Mouse (Mus musculus) forebrain, embryonic 16.5 days (tissue): ENCODE data around the gene Thada. TPM values are rescaled to one million over a fixed set of nuclear protein-coding genes. Genes with fewer than 3 reads are reported as not detected.
A peak's percentile ranks its signal among the peaks of the same experiment; 100 is the strongest.

Experiments used
- ATAC-seq: fragments of 200-750 bp; cut with Nextera tagmentation; 2 replicates; pipeline ENCODE4 v1.8.0; 2017; ENCODE audit warnings: mild to moderate bottlenecking, moderate library complexity
- H3K27ac ChIP-seq: fragments of 300-500 bp; sonication (generic); 2 replicates; pipeline ENCODE4 v1.5.1; 2014; ENCODE audit warnings: low read length, control low read depth
- H3K27me3 ChIP-seq: fragments of 300-500 bp; sonication (generic); replicated peaks from 2 replicates; pipeline ENCODE4 v1.6.1; 2014; ENCODE audit warnings: low read length; ENCODE audit not compliant: control insufficient read depth, insufficient read depth
- H3K36me3 ChIP-seq: fragments of 300-500 bp; sonication (generic); 2 replicates; pipeline ENCODE4 v1.6.1; 2014; ENCODE audit not compliant: control insufficient read depth, insufficient read depth
- H3K4me1 ChIP-seq: fragments of 300-500 bp; sonication (generic); replicated peaks from 2 replicates; pipeline ENCODE4 v1.6.1; 2014; ENCODE audit warnings: low read length; ENCODE audit not compliant: control insufficient read depth, insufficient read depth
- H3K4me2 ChIP-seq: fragments of 300-500 bp; sonication (generic); 2 replicates; pipeline ENCODE4 v1.6.1; 2014; ENCODE audit warnings: mild to moderate bottlenecking, low read length, control low read depth
- H3K4me3 ChIP-seq: fragments of 300-500 bp; sonication (generic); replicated peaks from 2 replicates; pipeline ENCODE4 v1.5.1; 2014; ENCODE audit warnings: mild to moderate bottlenecking, low read length, control low read depth
- H3K9ac ChIP-seq: fragments of 300-500 bp; sonication (generic); replicated peaks from 2 replicates; pipeline ENCODE4 v1.6.1; 2014; ENCODE audit warnings: low read depth, low read length, control low read depth
- H3K9me3 ChIP-seq: fragments of 300-500 bp; sonication (generic); 2 replicates; pipeline ENCODE4 v1.6.1; 2016; ENCODE audit warnings: low read length; ENCODE audit not compliant: control insufficient read depth
- WGBS: fragments of 180-500 bp; shearing (Covaris S2); extraction: QIAGEN DNeasy Blood & Tissue Kit; methylation state at CpG from one replicate; pipeline ENCODE4 v1.1.7; 2014; 5-methylcytosine and 5-hydroxymethylcytosine counted together
- polyA plus RNA-seq: library from polyadenylated mRNA; unstranded; fragments of >200 nt; fragmentation: Nextera tagmentation; extraction: Ambion mirVana; gene quantifications from 2 replicates; pipeline ENCODE4 v1.2.1, GENCODE M21; 2015

The Thada gene
- polyA plus RNA-seq, 1 experiment from 2014 or later, result 6.6 TPM

DNA sequence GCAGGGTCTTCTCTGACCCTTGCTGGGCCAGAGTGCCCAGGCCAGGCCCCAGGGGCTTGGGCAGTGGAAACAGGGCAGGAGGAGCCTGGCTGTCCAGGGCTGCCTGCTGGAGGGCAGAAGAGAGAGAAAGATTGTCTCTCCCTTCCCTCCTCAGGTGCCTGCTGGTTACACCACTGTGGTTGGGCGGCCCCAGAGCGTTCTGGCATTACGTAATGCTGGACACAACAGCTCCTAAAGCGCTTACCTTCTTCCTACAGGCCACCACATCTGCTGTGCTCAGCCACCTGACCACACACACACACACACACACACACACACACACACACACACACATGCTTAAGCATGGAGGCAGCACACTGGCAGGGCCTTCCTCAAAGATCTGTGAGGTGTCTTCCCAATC, 298.6 kb downstream of the Thada start:
- Histone ChIP-seq H3K9me3 (no peaks in the 10 kb centered on the region), H3K27ac (no peak overlapping the region), H3K4me2 (no peak overlapping the region), H3K27me3 (no peaks in the 10 kb centered on the region), H3K36me3 (no peaks in the 10 kb centered on the region), H3K4me3 (no peak overlapping the region), H3K4me1 (no peaks in the 10 kb centered on the region), H3K9ac (no peak overlapping the region)
- WGBS, result 96% methylated on average over 4 of the region's 4 CpGs
- ATAC-seq, result no peak

- 0 out of 2 replicates have a peak, but pooled peaks cover 4% of the 10 kb centered on the region for H3K4me1 ChIP-seq
- H3K9me3 ChIP-seq, result no peaks in the 10 kb centered on the region
- no peak overlapping the region for H3K27ac ChIP-seq
- ATAC-seq, result no peak
- H3K4me3 ChIP-seq, result no peak overlapping the region
- no peaks in the 10 kb centered on the region for H3K27me3 ChIP-seq
- H3K4me2 ChIP-seq, result no peak overlapping the region
- 89% methylated on average over 9 of the region's 9 CpGs for WGBS
- no peak overlapping the region for H3K9ac ChIP-seq
- H3K36me3 ChIP-seq, result no peaks in the 10 kb centered on the region
These were observed 299.7 kb downstream of the Thada start for GRCm38 (mm10) chr17:84166135-84166860.

DNA sequence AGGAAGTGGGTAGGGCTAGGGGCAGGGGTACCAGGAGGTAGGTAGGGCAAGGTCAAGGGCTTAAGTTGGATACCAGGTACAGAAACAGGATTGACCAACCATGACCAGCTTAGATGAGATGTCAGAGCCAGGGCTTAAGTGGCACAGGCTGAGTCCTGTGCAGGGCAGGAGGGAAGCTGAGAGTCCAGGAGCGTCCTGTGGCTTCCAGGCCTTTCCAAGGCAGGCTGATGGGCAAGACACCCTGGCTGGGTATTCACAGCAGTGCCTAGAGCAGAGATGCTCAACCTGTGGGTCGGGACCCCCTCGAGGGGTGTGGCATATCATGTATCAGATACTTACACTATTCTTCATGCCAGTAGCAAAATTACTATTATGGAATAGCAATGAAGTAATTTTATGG, 300.3 kb downstream of the Thada start:
- H3K27ac ChIP-seq, result no peak overlapping the region
- 0 out of 2 replicates have a peak, but pooled peaks cover 4% of the 10 kb centered on the region for H3K4me1 ChIP-seq
- no peaks in the 10 kb centered on the region for H3K9me3 ChIP-seq
- ATAC-seq, result no peak
- H3K4me3 ChIP-seq, result no peak overlapping the region
- no peaks in the 10 kb centered on the region for H3K36me3 ChIP-seq
- 94% methylated on average over 3 of the region's 3 CpGs for WGBS
- no peaks in the 10 kb centered on the region for H3K27me3 ChIP-seq
- H3K4me2 ChIP-seq, result no peak overlapping the region
- H3K9ac ChIP-seq, result no peak overlapping the region

GRCm38 (mm10) chr17:84164146-84164545, 301.9 kb downstream of the Thada start:
- ATAC-seq, result no peak
- H3K36me3 ChIP-seq, result no peaks in the 10 kb centered on the region
- 0 out of 2 replicates have a peak, but pooled peaks cover 4% of the 10 kb centered on the region for H3K4me1 ChIP-seq
- H3K9ac ChIP-seq, result no peak overlapping the region
- no peaks in the 10 kb centered on the region for H3K9me3 ChIP-seq
- no peak overlapping the region for H3K4me3 ChIP-seq
- no peak overlapping the region for H3K4me2 ChIP-seq
- H3K27ac ChIP-seq, result no peak overlapping the region
- 78% methylated on average over 8 of the region's 8 CpGs for WGBS
- H3K27me3 ChIP-seq, result no peaks in the 10 kb centered on the region

GRCm38 (mm10) chr17:84163066-84163785, 302.8 kb downstream of the Thada start:
- Histone ChIP-seq H3K4me3 (no peak overlapping the region), H3K4me2 (no peak overlapping the region), H3K27me3 (no peaks in the 10 kb centered on the region), H3K9ac (no peak overlapping the region), H3K4me1 (0 out of 2 replicates have a peak, but pooled peaks cover 4% of the 10 kb centered on the region), H3K9me3 (no peaks in the 10 kb centered on the region), H3K27ac (no peak overlapping the region), H3K36me3 (no peaks in the 10 kb centered on the region)
- ATAC-seq, result no peak
- 78% methylated on average over 12 of the region's 12 CpGs for WGBS

DNA sequence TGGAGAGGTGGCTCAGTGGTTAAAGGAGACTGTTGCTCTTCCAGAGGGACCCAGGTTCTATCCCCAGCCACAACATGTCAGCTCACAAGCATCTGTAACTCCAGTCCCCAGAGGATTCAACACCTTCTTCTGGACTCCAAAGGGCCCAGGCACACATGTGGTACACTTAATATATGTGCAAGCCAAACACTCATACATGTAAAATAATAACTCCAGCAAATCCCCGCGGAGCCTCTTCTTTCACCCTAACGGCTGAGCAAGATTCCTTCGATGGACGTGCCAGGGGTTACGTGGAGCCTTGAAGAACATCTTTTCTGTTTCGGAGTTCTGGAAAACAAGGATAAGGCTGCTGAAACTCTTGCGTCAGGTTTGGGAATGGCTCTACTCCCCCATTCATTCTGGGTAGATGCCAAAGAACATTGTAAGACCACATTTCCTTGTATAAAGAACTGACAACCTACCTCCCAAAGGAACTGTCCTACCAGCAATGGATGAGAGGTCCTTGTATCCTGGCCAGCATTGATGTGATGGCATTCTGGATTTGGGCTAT, 303.7 kb downstream of the Thada start:
- H3K9me3 ChIP-seq, result no peaks in the 10 kb centered on the region
- no peak overlapping the region for H3K9ac ChIP-seq
- 91% methylated on average over 8 of the region's 8 CpGs for WGBS
- H3K4me2 ChIP-seq, result no peak overlapping the region
- no peaks in the 10 kb centered on the region for H3K27me3 ChIP-seq
- H3K27ac ChIP-seq, result no peak overlapping the region
- no peaks in the 10 kb centered on the region for H3K36me3 ChIP-seq
- H3K4me1 ChIP-seq, result 0 out of 2 replicates have a peak, but pooled peaks cover 4% of the 10 kb centered on the region
- no peak overlapping the region for H3K4me3 ChIP-seq
- ATAC-seq, result no peak

DNA sequence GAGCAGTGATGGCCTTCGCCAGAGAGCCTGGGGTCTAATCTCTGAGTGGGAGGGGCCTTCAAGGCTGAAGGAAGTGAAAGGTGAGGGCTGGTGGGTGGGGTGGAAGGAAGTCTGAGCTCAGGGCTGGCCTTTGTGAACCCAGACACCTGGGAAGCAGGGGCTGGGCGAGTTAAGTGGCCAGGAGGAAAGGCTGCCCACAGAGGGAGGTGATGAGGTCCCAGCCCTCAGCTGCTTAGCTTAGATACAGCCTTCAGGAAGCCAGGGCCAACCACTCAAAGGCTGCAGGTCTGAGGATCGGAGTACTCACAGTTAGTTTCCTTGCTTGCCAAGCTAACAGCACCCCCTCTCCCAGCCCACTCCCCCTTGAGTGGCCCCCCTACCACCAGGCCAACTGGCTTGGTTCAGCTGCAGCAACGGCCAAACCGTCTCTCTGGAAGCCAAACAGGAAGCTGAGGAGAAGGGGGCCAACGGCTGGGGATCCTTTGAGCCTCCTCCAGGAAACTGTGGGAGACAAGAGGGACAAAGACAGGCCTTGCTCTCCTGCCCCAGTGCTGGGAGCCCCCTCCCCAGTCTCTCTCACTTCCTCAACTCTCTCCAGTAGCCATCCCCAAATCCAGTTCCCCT, 304.7 kb downstream of the Thada start:
- no peak overlapping the region for H3K9ac ChIP-seq
- H3K36me3 ChIP-seq, result no peaks in the 10 kb centered on the region
- no peak overlapping the region for H3K4me2 ChIP-seq
- no peak overlapping the region for H3K27ac ChIP-seq
- 0 out of 2 replicates have a peak, but pooled peaks cover 4% of the 10 kb centered on the region for H3K4me1 ChIP-seq
- WGBS, result 46% methylated on average over 6 of the region's 6 CpGs
- no peaks in the 10 kb centered on the region for H3K27me3 ChIP-seq
- H3K9me3 ChIP-seq, result no peaks in the 10 kb centered on the region
- peak; percentile 40; the same call in 1 of the 2 replicates for ATAC-seq
- H3K4me3 ChIP-seq, result no peak overlapping the region

GRCm38 (mm10) chr17:84158891-84159290, 307.1 kb downstream of the Thada start:
- H3K27ac ChIP-seq, result no peak overlapping the region
- ATAC-seq, result no peak
- H3K9ac ChIP-seq, result no peak overlapping the region
- no peak overlapping the region for H3K4me2 ChIP-seq
- H3K4me3 ChIP-seq, result no peak overlapping the region
- H3K4me1 ChIP-seq, result 0 out of 2 replicates have a peak, but pooled peaks cover 4% of the 10 kb centered on the region
- H3K9me3 ChIP-seq, result no peaks in the 10 kb centered on the region
- H3K27me3 ChIP-seq, result no peaks in the 10 kb centered on the region
- WGBS, result 41% methylated on average over 15 of the region's 15 CpGs
- no peaks in the 10 kb centered on the region for H3K36me3 ChIP-seq

DNA sequence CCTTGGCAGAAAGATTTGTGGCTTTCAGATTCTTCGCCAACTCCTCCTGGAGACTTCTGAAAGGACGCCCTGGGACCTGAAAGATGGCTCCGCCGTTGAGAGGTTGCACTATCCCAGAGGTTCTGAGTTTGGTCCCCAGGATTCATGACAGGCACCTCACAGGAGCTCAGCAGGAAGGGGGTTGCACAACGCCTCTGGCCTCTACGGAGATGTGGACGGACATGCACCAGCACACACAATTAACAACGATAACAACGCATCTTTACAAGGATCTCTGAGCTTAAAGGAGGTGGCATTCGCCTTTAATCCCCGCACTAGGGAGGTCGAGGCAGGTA, 307.6 kb downstream of the Thada start:
- ATAC-seq, result no peak
- no peak overlapping the region for H3K27ac ChIP-seq
- 0 out of 2 replicates have a peak, but pooled peaks cover 4% of the 10 kb centered on the region for H3K4me1 ChIP-seq
- no peak overlapping the region for H3K9ac ChIP-seq
- H3K4me2 ChIP-seq, result no peak overlapping the region
- WGBS, result 90% methylated on average over 12 of the region's 12 CpGs
- no peak overlapping the region for H3K4me3 ChIP-seq
- H3K36me3 ChIP-seq, result no peaks in the 10 kb centered on the region
- H3K9me3 ChIP-seq, result no peaks in the 10 kb centered on the region
- H3K27me3 ChIP-seq, result no peaks in the 10 kb centered on the region
